In the genomic region with DNA sequence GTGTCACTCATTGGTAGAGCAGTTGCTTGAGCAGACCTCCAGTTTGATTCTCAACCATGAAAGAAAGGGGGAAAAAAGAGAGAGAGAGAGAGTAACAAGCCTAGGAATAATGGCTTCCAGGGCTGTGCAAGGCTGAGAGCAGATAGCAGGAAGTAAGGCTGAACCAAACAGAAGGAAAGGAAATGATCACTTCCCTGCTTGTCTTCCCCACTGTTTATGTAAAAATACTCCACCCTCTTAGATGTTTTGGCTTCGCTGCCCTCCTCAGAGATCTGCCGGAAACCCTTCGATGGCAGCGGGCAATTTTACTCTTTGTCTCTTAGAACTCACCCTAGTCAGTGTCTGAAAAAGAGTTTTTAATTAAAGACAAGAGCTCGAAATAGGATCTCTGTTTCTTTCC, we compare ENCODE assay signal across 24 mouse cellular contexts. TPM values are rescaled to one million over a fixed set of nuclear protein-coding genes. Genes with fewer than 3 reads are reported as not detected.
DNase-seq lines count a peak whose midpoint lies in the region; ATAC-seq lines count a peak whose summit lies in the region.
"Had no signal": no experiment of that assay in that cellular context is flagged by ENCODE, and none has a peak within 500 bp of the region (broad histone marks: within the 10 kb centered on the region; RNA-seq: fewer than 3 reads in every experiment).

No protein-coding gene starts in this region.

- no peak overlapping the region for H3K4me2 ChIP-seq in heart, embryonic 11.5 days
- H3K4me2 ChIP-seq in kidney, embryonic 15.5 days = no peak overlapping the region
- no peak overlapping the region for H3K4me2 ChIP-seq in lung, embryonic 15.5 days
- H3K4me2 ChIP-seq: embryonic facial prominence, embryonic 12.5 days; forebrain, embryonic 13.5 days; midbrain, embryonic 15.5 days; neural tube, embryonic 15.5 days had no signal

- H3K4me1 ChIP-seq in heart, embryonic 11.5 days (ENCODE audit: control insufficient read depth, insufficient read depth, low read length) = no peaks in the 10 kb centered on the region; the same call in 1 of the 2 replicates
- peaks cover 12% of the 10 kb centered on the region for H3K4me1 ChIP-seq in kidney, embryonic 15.5 days
- H3K4me1 ChIP-seq in lung, embryonic 15.5 days = peaks cover 10% of the 10 kb centered on the region

- ATAC-seq in heart, embryonic 11.5 days (replicated peaks; ENCODE audit: insufficient number of reproducible peaks, low FRiP score, low TSS enrichment) = no peak
- ATAC-seq in kidney, embryonic 15.5 days (replicated peaks; ENCODE audit: low FRiP score) = no peak
- no peak for ATAC-seq in lung, embryonic 15.5 days (ENCODE audit: borderline replicate concordance, extremely low read depth, low FRiP score, low TSS enrichment)
- ATAC-seq: forebrain, embryonic 13.5 days; liver, postnatal 0 days; midbrain, embryonic 15.5 days had no signal

- H3K27ac ChIP-seq in heart, embryonic 11.5 days (ENCODE audit: low read depth, low read length) = 0 out of 2 replicates have a peak overlapping the region, but pooled peaks have one; percentile 10
- H3K27ac ChIP-seq in kidney, embryonic 15.5 days = peak overlapping the region; percentile 62; the same call in 1 of the 2 replicates
- H3K27ac ChIP-seq in lung, embryonic 15.5 days = 0 out of 2 replicates have a peak overlapping the region, but pooled peaks have one; percentile 3
- H3K27ac ChIP-seq: embryonic facial prominence, embryonic 12.5 days; forebrain, embryonic 13.5 days; hindbrain, embryonic 10.5 days; limb, embryonic 10.5 days; midbrain, embryonic 15.5 days; neural tube, embryonic 15.5 days had no signal

- H3K4me3 ChIP-seq in heart, embryonic 11.5 days (ENCODE audit: low read depth, low read length) = no peak overlapping the region
- no peak overlapping the region for H3K4me3 ChIP-seq in kidney, embryonic 15.5 days (replicated peaks)
- H3K4me3 ChIP-seq in lung, embryonic 15.5 days = no peak overlapping the region
- H3K4me3 ChIP-seq: embryonic facial prominence, embryonic 12.5 days; erythroblast, embryonic 14.5 days; forebrain, embryonic 13.5 days; hindbrain, embryonic 10.5 days; limb, embryonic 10.5 days; megakaryocyte, embryonic 14.5 days; midbrain, embryonic 15.5 days; myocyte; neural tube, embryonic 15.5 days had no signal

- DNase-seq in heart, postnatal 10 days = no peak
- no peak for DNase-seq in kidney, adult 11 months
- peak; percentile 28 for DNase-seq in naive thymus-derived CD4-positive, alpha-beta T cell, adult 2 months (ENCODE audit: low read depth)
- no peak for DNase-seq in embryo, embryonic 11 days
- DNase-seq: cerebellum, adult 9-10 months; gastrocnemius, postnatal 10 days; heart, adult 11 months; kidney, adult 8-10 months; liver, postnatal 0 days; right cerebral cortex, postnatal 14 days; spleen, adult 18-20 months; thymus, postnatal 25 days had no signal

- intact Hi-C loops in heart, postnatal 10 days (cut with DNase I) = no loop called here

- WGBS in heart, embryonic 11.5 days (ENCODE audit: insufficient replicate concordance) = 51% methylated on average over 5 of the region's 5 CpGs
- WGBS in kidney, embryonic 15.5 days = 72% methylated on average over 5 of the region's 5 CpGs
- WGBS in lung, embryonic 15.5 days = 48% methylated on average over 5 of the region's 5 CpGs

- H3K36me3 ChIP-seq in heart, embryonic 11.5 days (ENCODE audit: control insufficient read depth, insufficient read depth, low read length) = no peaks in the 10 kb centered on the region
- no peaks in the 10 kb centered on the region for H3K36me3 ChIP-seq in kidney, embryonic 15.5 days
- H3K36me3 ChIP-seq in lung, embryonic 15.5 days = no peaks in the 10 kb centered on the region
- H3K36me3 ChIP-seq: embryonic facial prominence, embryonic 12.5 days; hindbrain, embryonic 10.5 days; limb, embryonic 10.5 days; midbrain, embryonic 15.5 days; neural tube, embryonic 15.5 days had no signal

- no peak overlapping the region for H3K9ac ChIP-seq in heart, embryonic 11.5 days (ENCODE audit: low read depth, low read length)
- H3K9ac ChIP-seq in kidney, embryonic 15.5 days = no peak overlapping the region
- no peak overlapping the region for H3K9ac ChIP-seq in lung, embryonic 15.5 days
- H3K9ac ChIP-seq: embryonic facial prominence, embryonic 12.5 days; forebrain, embryonic 13.5 days; liver, postnatal 0 days; midbrain, embryonic 15.5 days; neural tube, embryonic 15.5 days had no signal

- H3K27me3 ChIP-seq in heart, embryonic 11.5 days (ENCODE audit: control insufficient read depth, insufficient read depth, low read length) = peaks cover 9% of the 10 kb centered on the region
- H3K27me3 ChIP-seq in kidney, embryonic 15.5 days = peaks cover 27% of the 10 kb centered on the region
- H3K27me3 ChIP-seq in lung, embryonic 15.5 days = peaks cover 22% of the 10 kb centered on the region

- no peaks in the 10 kb centered on the region for H3K9me3 ChIP-seq in heart, embryonic 11.5 days (replicated peaks; ENCODE audit: control insufficient read depth, low read length)
- no peaks in the 10 kb centered on the region for H3K9me3 ChIP-seq in kidney, embryonic 15.5 days (replicated peaks)
- H3K9me3 ChIP-seq in lung, embryonic 15.5 days = no peaks in the 10 kb centered on the region
- H3K9me3 ChIP-seq: embryonic facial prominence, embryonic 12.5 days; forebrain, embryonic 13.5 days; hindbrain, embryonic 10.5 days; limb, embryonic 10.5 days; midbrain, embryonic 15.5 days; neural tube, embryonic 15.5 days had no signal

RNA-seq across cellular contexts. Expression of gene Ripply3, which starts 4.5 kb away (rescaled TPM):
- 4.9 and 6.0 TPM in 2 replicates for polyA plus RNA-seq in heart, embryonic 11.5 days (2014; fragmentation: Nextera tagmentation; extraction: Ambion mirVana)
- total RNA-seq in heart, postnatal 10 days (2021) = 1 to 10 TPM; 4.7 to 5.1 TPM
- 14.6 and 15.1 TPM in 2 replicates for polyA plus RNA-seq in kidney, embryonic 15.5 days (2015; fragmentation: Nextera tagmentation; extraction: Ambion mirVana)
- polyA plus RNA-seq in lung, embryonic 15.5 days (2015; fragmentation: Nextera tagmentation; extraction: Ambion mirVana) = 24.4 and 26.5 TPM in 2 replicates
- polyA plus RNA-seq: erythroblast, embryonic 14.5 days had no signal

RNA-seq across cellular contexts. Expression of gene Hlcs, which starts 10.3 kb away (rescaled TPM):
- 7.7 and 8.5 TPM in 2 replicates for polyA plus RNA-seq in heart, embryonic 11.5 days (2014; fragmentation: Nextera tagmentation; extraction: Ambion mirVana)
- 1 to 10 TPM; 6.9 to 7.5 TPM for total RNA-seq in heart, postnatal 10 days (2021)
- 10.6 and 10.9 TPM in 2 replicates for polyA plus RNA-seq in kidney, embryonic 15.5 days (2015; fragmentation: Nextera tagmentation; extraction: Ambion mirVana)
- 6.9 and 9.1 TPM in 2 replicates for polyA plus RNA-seq in lung, embryonic 15.5 days (2015; fragmentation: Nextera tagmentation; extraction: Ambion mirVana)

RNA-seq across cellular contexts. Expression of gene Ttc3, which starts 46.7 kb away (rescaled TPM):
- 204 and 213 TPM in 2 replicates for polyA plus RNA-seq in heart, embryonic 11.5 days (2014; fragmentation: Nextera tagmentation; extraction: Ambion mirVana)
- 100 to 1,000 TPM; 127 to 128 TPM for total RNA-seq in heart, postnatal 10 days (2021)
- polyA plus RNA-seq in kidney, embryonic 15.5 days (2015; fragmentation: Nextera tagmentation; extraction: Ambion mirVana) = 228 and 230 TPM in 2 replicates
- polyA plus RNA-seq in lung, embryonic 15.5 days (2015; fragmentation: Nextera tagmentation; extraction: Ambion mirVana) = 171 and 177 TPM in 2 replicates

RNA-seq across cellular contexts. Expression of gene Pigp, which starts 48.0 kb away (rescaled TPM):
- 82.4 and 86.1 TPM in 2 replicates for polyA plus RNA-seq in heart, embryonic 11.5 days (2014; fragmentation: Nextera tagmentation; extraction: Ambion mirVana)
- 10 to 100 TPM; 77.1 to 80.5 TPM for total RNA-seq in heart, postnatal 10 days (2021)
- polyA plus RNA-seq in kidney, embryonic 15.5 days (2015; fragmentation: Nextera tagmentation; extraction: Ambion mirVana) = 113 and 129 TPM in 2 replicates
- 95.9 and 98.0 TPM in 2 replicates for polyA plus RNA-seq in lung, embryonic 15.5 days (2015; fragmentation: Nextera tagmentation; extraction: Ambion mirVana)

Comparison
In these comparisons a context has a peak if more than half of its experiments do, and no peak if none do; other contexts are left out.
1. H3K27ac ChIP-seq: peak in every context shown above with its lines; median percentile 62 in kidney, embryonic 15.5 days; 10 in heart, embryonic 11.5 days; 3 in lung, embryonic 15.5 days.